Mouse (Mus musculus) ZHBTc4 (cell line): ENCODE measurements at regions not wholly inside any gene's neighbourhood (a gene's known extent, or its start where the extent isn't known, plus 50 kb on each side); places are given as distances from the start of the nearest gene placed in this dataset.

Experiments used
- DNase-seq: peaks from one replicate; pipeline ENCODE4 v3.0.0-alpha.2; 2011; ENCODE audit warnings: low read depth, low spot score

DNA sequence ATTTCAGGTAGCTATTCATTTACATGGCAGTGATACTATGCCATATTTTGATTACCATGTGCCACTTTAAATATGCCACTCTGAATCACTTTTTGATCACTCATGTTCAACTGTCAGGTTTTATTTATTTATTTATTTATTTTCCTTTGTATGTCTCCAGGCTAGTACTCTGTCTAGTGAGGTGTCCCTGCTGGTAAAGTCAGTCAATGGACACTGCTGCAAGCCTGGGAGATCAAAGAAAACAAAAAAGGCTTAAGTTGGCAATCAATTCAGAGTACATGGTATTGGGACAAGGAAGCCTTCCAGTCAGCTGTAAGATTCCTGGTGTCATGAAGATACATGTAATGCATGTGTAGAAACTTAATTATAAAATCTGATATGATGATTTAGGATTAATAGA is 473.5 kb upstream of the Pcdh9 start:
- no peak for DNase-seq

DNA sequence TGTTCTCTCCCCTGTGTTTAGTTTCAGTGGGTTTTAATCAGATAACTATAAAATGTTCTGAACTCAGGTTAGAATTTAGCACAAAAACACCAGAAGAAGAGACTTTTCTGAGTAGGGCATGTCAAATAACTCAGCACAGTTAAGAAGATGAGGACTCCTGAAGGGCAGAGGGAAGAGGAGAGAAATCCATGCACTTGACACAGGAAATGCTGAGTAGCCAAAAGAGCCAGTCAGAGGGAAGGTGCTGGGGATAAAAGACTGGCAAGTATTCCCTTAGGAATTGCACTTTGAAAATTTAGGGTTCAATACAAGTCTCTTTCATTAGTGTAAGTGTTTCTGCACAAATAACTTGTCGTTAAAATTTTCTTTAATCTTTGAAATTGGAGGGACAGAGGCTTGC is 472.4 kb upstream of the Pcdh9 start:
- DNase-seq, result no peak

GRCm38 (mm10) chr14:94340555-94340954 is 450.1 kb upstream of the Pcdh9 start:
- no peak for DNase-seq

- DNase-seq, result no peak
These were observed 418.8 kb upstream of the Pcdh9 start for GRCm38 (mm10) chr14:94309317-94309716.

GRCm38 (mm10) chr14:94305615-94306014 is 415.1 kb upstream of the Pcdh9 start:
- peak; percentile 31 for DNase-seq

- no peak for DNase-seq
These were observed 403.8 kb upstream of the Pcdh9 start for GRCm38 (mm10) chr14:94294318-94294717.
